Mouse (Mus musculus) urinary bladder, postnatal 36 days (tissue): ENCODE results near the gene Slc8a1.

Source experiments
- DNase-seq, 2 experiments: peaks; one replicate each; pipeline ENCODE4 v3.0.0; 2022; ENCODE audit warnings: low spot score in 2 of 2, mixed read lengths in 1 of 2

The Slc8a1 gene

GRCm38 (mm10) chr17:81576893-81577292 lies 161.3 kb downstream of the Slc8a1 start:
- DNase-seq = no peak

GRCm38 (mm10) chr17:81565634-81566372 lies 172.4 kb downstream of the Slc8a1 start:
- no peak for DNase-seq

GRCm38 (mm10) chr17:81554052-81554734 lies 184.0 kb downstream of the Slc8a1 start:
- DNase-seq = no peak

GRCm38 (mm10) chr17:81551856-81552635 lies 186.1 kb downstream of the Slc8a1 start:
- DNase-seq = no peak

DNA sequence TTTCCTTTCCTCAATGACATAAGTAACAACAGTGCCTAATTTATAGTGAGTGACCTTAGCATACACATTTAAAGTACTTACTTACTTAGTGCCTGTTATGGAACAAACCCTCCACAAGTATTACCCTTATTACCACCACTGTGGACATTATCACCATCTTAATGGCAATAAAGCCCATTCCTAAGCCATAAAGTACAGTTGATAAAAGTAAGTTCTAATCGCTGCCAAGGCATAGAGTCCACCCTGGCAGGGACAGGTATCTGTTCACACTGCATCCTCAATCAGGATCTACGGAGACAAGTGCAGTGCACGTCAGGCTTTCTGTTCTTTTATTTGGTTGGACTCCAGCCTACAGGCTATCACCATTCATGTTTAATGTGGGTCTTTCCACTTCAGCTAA lies 187.3 kb downstream of the Slc8a1 start:
- DNase-seq = no peak

GRCm38 (mm10) chr17:81548016-81548415 lies 190.2 kb downstream of the Slc8a1 start:
- DNase-seq = no peak

- DNase-seq = no peak
Measured at GRCm38 (mm10) chr17:81546525-81546924, 191.7 kb downstream of the Slc8a1 start.

- no peak for DNase-seq
Measured at GRCm38 (mm10) chr17:81546012-81546411, 192.2 kb downstream of the Slc8a1 start.

DNA sequence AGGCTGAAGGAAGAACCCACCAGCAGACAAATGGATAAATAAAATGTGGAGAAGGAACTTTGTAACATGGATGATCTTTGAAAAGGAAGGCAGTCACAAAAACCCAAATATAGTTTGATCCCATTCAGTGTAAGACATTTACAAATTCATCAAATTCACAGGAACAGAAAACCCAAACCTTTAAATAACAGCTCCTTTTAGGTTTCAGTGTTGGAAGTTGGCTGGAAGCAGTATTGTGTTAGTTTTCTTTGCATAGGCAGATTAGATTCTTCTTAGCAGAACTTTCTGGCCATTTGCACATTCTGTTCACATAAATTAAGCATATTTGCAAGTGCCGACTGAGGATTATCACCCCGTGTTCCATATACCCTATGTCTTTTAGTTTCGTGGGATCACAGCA lies 193.3 kb downstream of the Slc8a1 start:
- no peak for DNase-seq

- DNase-seq = peak in 1 of 2 experiments; percentile 6
Measured at GRCm38 (mm10) chr17:81542313-81543185, 195.6 kb downstream of the Slc8a1 start.

GRCm38 (mm10) chr17:81538163-81539160 lies 199.7 kb downstream of the Slc8a1 start:
- no peak for DNase-seq

DNA sequence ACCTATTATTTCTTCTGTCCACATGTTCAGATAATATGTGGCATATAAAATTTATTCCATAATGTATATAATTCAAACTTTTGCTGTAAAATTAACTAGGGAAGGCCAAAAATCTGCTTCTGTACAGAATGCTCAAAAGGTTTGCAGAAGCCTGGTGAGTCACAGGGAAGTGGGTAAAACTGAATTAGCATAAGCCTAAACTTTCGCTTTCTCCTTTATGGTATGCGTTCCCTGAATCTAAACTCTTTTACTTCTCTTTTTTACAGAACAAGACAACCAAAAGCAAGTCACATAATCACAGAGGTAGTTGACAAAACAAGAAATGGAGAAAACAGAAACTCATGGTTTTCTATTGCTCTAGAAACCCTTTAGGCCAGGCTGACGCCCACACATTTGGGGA lies 202.1 kb downstream of the Slc8a1 start:
- no peak for DNase-seq

DNA sequence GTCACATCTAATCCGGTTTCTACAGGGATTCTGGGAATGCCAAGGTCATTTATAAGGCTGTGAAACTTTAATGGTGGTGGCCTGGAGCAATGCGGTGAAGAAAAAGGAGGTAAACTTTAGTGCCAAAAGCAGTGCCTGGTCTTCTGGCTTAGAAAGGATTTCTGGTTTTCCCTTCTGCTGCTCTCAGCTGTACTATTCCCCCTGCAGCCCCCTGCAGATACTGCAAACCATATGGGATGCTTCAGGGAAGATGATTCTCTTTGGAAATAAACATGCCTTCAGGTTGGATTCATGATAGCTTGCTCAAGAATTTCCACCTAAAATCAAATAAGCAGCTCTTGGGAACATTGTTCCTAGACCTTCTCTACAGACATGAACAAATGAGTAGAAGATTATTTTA lies 208.3 kb downstream of the Slc8a1 start:
- no peak for DNase-seq

DNA sequence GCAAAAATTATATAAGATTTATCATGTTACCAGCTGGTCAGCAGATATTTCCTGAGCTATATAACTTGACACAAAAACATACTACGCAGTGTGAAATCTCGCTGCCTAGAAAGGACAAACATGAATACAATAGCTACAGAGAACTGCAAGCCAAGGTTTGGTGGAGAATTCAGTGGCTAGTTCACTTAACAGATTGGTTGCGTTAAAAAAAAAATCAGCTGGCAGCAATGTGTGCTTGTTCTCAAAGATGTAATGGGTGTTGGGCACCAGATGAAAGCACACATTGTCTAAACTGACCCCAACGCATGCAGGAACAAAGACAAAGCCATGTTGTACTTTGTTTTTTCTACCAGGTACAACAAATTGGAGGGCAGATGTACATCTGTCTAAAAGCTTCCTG lies 209.2 kb downstream of the Slc8a1 start:
- no peak for DNase-seq

DNA sequence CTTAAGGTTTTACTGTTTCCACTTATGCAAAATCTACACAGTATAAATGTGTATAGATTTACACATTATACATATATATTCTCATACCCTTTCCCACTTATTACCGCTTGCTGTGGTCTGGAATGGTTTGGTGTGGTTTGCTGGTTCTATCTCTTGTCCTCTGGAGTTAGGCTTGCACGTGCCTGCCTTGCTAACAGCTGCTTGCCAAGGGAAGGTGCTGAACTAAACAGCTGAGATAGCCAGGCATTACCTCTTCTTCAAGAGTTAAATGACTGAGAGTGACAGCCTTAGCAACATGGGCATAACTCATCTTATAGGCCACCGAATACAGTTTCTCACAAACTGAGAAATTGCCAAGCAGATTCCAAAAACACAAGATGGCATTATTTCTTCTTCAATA lies 211.7 kb downstream of the Slc8a1 start:
- no peak for DNase-seq

DNA sequence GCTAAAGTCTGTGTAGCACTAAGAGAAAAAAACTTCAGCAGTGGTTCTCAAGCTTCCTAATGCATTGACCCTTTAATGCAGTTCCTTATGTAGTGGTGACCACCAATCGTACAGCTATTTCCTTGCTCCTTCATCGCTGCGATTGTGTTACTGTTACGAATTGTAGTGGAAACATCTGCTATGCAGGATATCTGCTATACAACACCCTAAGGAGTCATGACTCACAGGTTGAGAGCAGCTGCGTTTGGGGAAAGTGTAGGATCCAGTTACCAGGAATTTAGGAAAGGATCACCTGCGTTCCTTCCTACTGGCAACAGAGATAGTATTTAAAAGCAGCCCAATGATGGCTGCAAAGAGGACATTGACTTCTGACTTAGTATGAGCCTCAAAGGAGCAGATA lies 213.4 kb downstream of the Slc8a1 start:
- no peak for DNase-seq

DNA sequence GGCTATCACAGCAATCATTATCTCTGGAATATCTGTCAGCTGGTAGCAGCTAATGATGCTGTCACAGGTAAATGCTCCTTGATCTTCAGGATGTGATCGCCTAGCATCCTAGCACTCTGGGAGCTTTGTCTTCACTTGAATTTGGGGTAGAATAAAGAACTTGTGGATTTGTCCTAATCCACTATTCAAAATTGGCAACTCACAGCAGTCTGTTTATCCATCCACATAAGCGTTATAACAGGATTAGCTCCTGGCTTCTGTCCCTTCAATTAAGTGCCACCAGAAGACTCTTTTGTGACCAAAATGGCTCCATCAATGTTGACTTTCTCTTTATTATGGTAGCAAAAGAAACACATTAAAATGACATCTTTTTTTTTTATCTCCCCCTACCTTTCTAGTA lies 214.2 kb downstream of the Slc8a1 start:
- no peak for DNase-seq

GRCm38 (mm10) chr17:81518316-81519025 lies 219.7 kb downstream of the Slc8a1 start:
- DNase-seq = no peak

GRCm38 (mm10) chr17:81516155-81516554 lies 222.0 kb downstream of the Slc8a1 start:
- DNase-seq = no peak

DNA sequence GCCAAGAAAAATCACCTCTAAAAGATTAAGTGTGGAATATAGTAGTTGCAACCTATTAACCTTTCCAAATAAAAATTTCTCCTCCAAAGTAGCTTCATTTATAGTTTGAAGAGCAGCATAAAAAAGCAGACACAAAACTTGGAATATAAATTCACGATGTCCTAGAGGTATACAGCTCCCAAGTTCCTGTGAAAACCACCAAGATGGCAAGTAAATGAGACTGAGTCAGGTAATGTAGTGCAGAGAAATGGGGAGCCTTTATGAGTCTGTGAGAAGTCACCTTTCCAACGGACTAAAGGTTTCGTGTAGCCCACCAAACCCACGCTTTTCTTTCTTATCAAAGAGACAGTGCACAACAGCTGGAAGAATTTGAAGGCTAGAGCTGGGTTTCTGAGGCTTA lies 224.2 kb downstream of the Slc8a1 start:
- DNase-seq = no peak
